26 mouse cellular contexts compared by ENCODE assay signal in the genomic region with DNA sequence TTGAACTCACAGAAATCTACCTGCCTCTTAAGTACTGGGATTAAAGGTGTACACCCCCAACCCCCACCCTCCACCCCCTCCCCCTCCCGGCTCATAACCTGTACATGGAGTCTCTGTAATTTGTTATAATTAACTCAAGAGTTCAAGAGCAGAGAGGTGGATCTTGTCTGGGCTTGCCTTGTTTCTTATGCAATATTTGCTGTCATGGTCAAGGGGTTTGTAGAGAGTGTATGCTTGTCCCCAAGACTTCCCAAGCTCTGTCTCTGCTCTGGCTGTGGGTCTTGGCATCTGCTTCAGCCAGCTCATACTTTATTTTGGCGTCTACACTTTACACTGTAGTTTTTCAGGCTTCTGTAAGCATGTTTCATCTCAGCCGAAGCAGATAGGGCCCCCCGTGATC.
DNase-seq lines count a peak whose midpoint lies in the region; ATAC-seq and TF ChIP-seq lines count a peak whose summit lies in the region.
"Had no signal": no experiment of that assay in that cellular context is flagged by ENCODE, and none has a peak within 500 bp of the region (broad histone marks: within the 10 kb centered on the region; RNA-seq: fewer than 3 reads in every experiment).

No protein-coding gene starts in this region.

- intact Hi-C loops in heart, postnatal 14 days (cut with DNase I), result no loop called here

- no peak for TF ChIP-seq CTCF in olfactory bulb, adult 2 months (IDR thresholded peaks at IDR 0.05; ENCODE audit: insufficient read depth, low read depth, low read length)

- no peaks in the 10 kb centered on the region for H3K9me3 ChIP-seq in embryonic facial prominence, embryonic 12.5 days
- no peaks in the 10 kb centered on the region for H3K9me3 ChIP-seq in embryonic facial prominence, embryonic 10.5 days
- H3K9me3 ChIP-seq: forebrain, embryonic 10.5 days; forebrain, embryonic 15.5 days; hindbrain, embryonic 12.5 days; intestine, embryonic 15.5 days; limb, embryonic 12.5 days; liver, embryonic 12.5 days; midbrain, embryonic 13.5 days had no signal

- no peaks in the 10 kb centered on the region for H3K27me3 ChIP-seq in embryonic facial prominence, embryonic 12.5 days
- H3K27me3 ChIP-seq in embryonic facial prominence, embryonic 10.5 days (replicated peaks; ENCODE audit: low read depth, poor library complexity, severe bottlenecking), result no peaks in the 10 kb centered on the region
- H3K27me3 ChIP-seq: forebrain, embryonic 15.5 days; hindbrain, embryonic 12.5 days; intestine, embryonic 15.5 days; limb, embryonic 12.5 days; liver, embryonic 12.5 days; midbrain, embryonic 13.5 days had no signal

- no peak overlapping the region for H3K4me3 ChIP-seq in embryonic facial prominence, embryonic 12.5 days
- H3K4me3 ChIP-seq in embryonic facial prominence, embryonic 10.5 days, result no peak overlapping the region
- H3K4me3 ChIP-seq in olfactory bulb, adult 2 months (ENCODE audit: insufficient read depth, low read depth, low read length), result no peak overlapping the region
- H3K4me3 ChIP-seq: forebrain, embryonic 10.5 days; forebrain, embryonic 15.5 days; hindbrain, embryonic 12.5 days; intestine, embryonic 15.5 days; limb, embryonic 12.5 days; liver, embryonic 12.5 days; midbrain, embryonic 13.5 days had no signal

- no peak for TF ChIP-seq POLR2A in olfactory bulb, adult 2 months (IDR thresholded peaks at IDR 0.05; ENCODE audit: insufficient read depth, low read depth, low read length)

- DNase-seq in embryonic facial prominence, embryonic 10.5 days (ENCODE audit: low spot score), result no peak
- DNase-seq in urinary bladder, postnatal 14 days (ENCODE audit: low spot score), result peak; percentile 24
- DNase-seq in urinary bladder, postnatal 36 days (ENCODE audit: low spot score in 2 of 2), result no peak
- DNase-seq in neural tube, embryonic 10.5 days (ENCODE audit: extremely low spot score, low spot score), result no peak
- no peak for DNase-seq in layer of hippocampus, postnatal 36 days
- DNase-seq in heart, postnatal 14 days, result no peak
- DNase-seq: adrenal gland, postnatal 14 days; cerebellum, adult 11 months; cerebellum, adult 9-10 months; cerebellum, postnatal 36 days; heart, postnatal 36 days; kidney, adult 2 months; liver, postnatal 0 days; spleen, adult 18-20 months had no signal

- H3K36me3 ChIP-seq in embryonic facial prominence, embryonic 12.5 days, result no peaks in the 10 kb centered on the region
- no peaks in the 10 kb centered on the region for H3K36me3 ChIP-seq in embryonic facial prominence, embryonic 10.5 days (replicated peaks)
- H3K36me3 ChIP-seq: forebrain, embryonic 10.5 days; forebrain, embryonic 15.5 days; hindbrain, embryonic 12.5 days; intestine, embryonic 15.5 days; liver, embryonic 12.5 days; midbrain, embryonic 13.5 days had no signal

- 78% methylated on average over 4 of the region's 4 CpGs for WGBS in embryonic facial prominence, embryonic 12.5 days
- 87% methylated on average over 4 of the region's 4 CpGs for WGBS in embryonic facial prominence, embryonic 10.5 days
- WGBS in olfactory bulb, adult 2 months, result 61% methylated on average over 4 of the region's 4 CpGs

- H3K9ac ChIP-seq in embryonic facial prominence, embryonic 12.5 days, result no peak overlapping the region
- H3K9ac ChIP-seq: forebrain, embryonic 15.5 days; hindbrain, embryonic 12.5 days; intestine, embryonic 15.5 days; limb, embryonic 12.5 days; liver, embryonic 12.5 days; liver, postnatal 0 days; midbrain, embryonic 13.5 days had no signal

- peaks cover 4% of the 10 kb centered on the region; the same call in 1 of the 2 replicates for H3K4me1 ChIP-seq in embryonic facial prominence, embryonic 12.5 days
- H3K4me1 ChIP-seq in embryonic facial prominence, embryonic 10.5 days, result peaks cover 12% of the 10 kb centered on the region
- H3K4me1 ChIP-seq in olfactory bulb, adult 2 months (ENCODE audit: control insufficient read depth, insufficient read depth, low read length), result peaks cover 52% of the 10 kb centered on the region
- H3K4me1 ChIP-seq: forebrain, embryonic 15.5 days; hindbrain, embryonic 12.5 days; midbrain, embryonic 13.5 days had no signal

- no peak for ATAC-seq in embryonic facial prominence, embryonic 12.5 days (ENCODE audit: insufficient number of reproducible peaks, insufficient read depth, low FRiP score, low TSS enrichment)
- ATAC-seq: forebrain, embryonic 15.5 days; hindbrain, postnatal 0 days; intestine, embryonic 15.5 days; liver, embryonic 12.5 days; liver, postnatal 0 days; midbrain, embryonic 13.5 days had no signal

- no peak overlapping the region for H3K4me2 ChIP-seq in embryonic facial prominence, embryonic 12.5 days (replicated peaks)
- H3K4me2 ChIP-seq: forebrain, embryonic 15.5 days; hindbrain, embryonic 12.5 days; intestine, embryonic 15.5 days; limb, embryonic 12.5 days; liver, embryonic 12.5 days; midbrain, embryonic 13.5 days had no signal

- 0 out of 2 replicates have a peak overlapping the region, but pooled peaks have one; percentile 17 for H3K27ac ChIP-seq in embryonic facial prominence, embryonic 12.5 days
- H3K27ac ChIP-seq in embryonic facial prominence, embryonic 10.5 days (replicated peaks), result no peak overlapping the region
- peak overlapping the region; percentile 59; the same call in 1 of the 2 replicates for H3K27ac ChIP-seq in olfactory bulb, adult 2 months (ENCODE audit: insufficient read depth, low read depth, low read length)
- H3K27ac ChIP-seq: forebrain, embryonic 10.5 days; forebrain, embryonic 15.5 days; hindbrain, embryonic 12.5 days; hindbrain, postnatal 0 days; intestine, embryonic 15.5 days; kidney, postnatal 0 days; limb, embryonic 12.5 days; liver, embryonic 12.5 days; macrophage; midbrain, embryonic 13.5 days had no signal
